Mouse (Mus musculus) C2C12 (cell line): ENCODE measurements around the gene Ost4.

Source experiments
- CEBPB ChIP-seq: IDR thresholded peaks from one replicate; pipeline ENCODE4 v1.6.1; 2011; ENCODE audit warnings: low read depth, mild to moderate bottlenecking, control low read depth, moderate library complexity
- CTCF ChIP-seq: IDR thresholded peaks from one replicate; pipeline ENCODE4 v1.5.1; 2011; ENCODE audit not compliant: control insufficient read depth, insufficient read depth, insufficient read length
- FOSL1 ChIP-seq: IDR thresholded peaks from one replicate; pipeline ENCODE4 v1.8.0; 2011; ENCODE audit warnings: mild to moderate bottlenecking, low read length; ENCODE audit not compliant: poor library complexity, insufficient read depth, severe bottlenecking
- MAX ChIP-seq: IDR thresholded peaks from one replicate; pipeline ENCODE4 v1.6.1; 2011; ENCODE audit warnings: mild to moderate bottlenecking, control low read depth
- MYOD1 ChIP-seq: IDR thresholded peaks from one replicate; pipeline ENCODE4 v1.6.1; 2011; ENCODE audit warnings: low read depth; ENCODE audit not compliant: control insufficient read depth, insufficient read length
- MYOG ChIP-seq: IDR thresholded peaks from one replicate; pipeline ENCODE4 v1.6.1; 2011; ENCODE audit not compliant: control insufficient read depth, insufficient read length; ENCODE audit errors: extremely low read depth
- USF1 ChIP-seq: IDR thresholded peaks from one replicate; pipeline ENCODE4 v1.6.1; 2011; ENCODE audit warnings: low read depth, mild to moderate bottlenecking, control low read depth, moderate library complexity

DNA sequence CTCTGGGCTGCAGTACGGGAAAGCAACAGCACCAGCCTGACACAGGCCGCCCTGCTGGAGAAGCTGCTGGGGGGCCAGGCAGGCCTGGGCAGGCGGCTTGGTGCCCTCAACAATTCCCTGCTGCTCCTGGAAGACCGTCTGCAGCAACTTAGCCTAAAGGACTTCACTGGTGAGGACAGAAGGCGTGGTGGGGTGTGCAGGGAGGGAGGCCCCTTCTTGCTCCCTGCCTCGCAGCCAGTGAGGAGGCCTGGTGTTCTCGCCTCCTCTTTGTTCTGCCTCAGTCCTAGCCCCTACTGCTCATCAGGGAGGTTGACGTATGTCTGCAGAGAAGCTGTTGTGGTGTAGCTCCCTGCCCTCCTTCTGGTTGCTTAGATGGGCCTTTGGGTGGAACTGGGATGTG, 11.1 kb upstream of the Ost4 start:
- TF ChIP-seq FOSL1, result no peak
- TF ChIP-seq CTCF, result no peak
- no peak for TF ChIP-seq MYOG
- no peak for TF ChIP-seq MYOD1
- TF ChIP-seq CEBPB, result no peak
- TF ChIP-seq MAX, result no peak
- no peak for TF ChIP-seq USF1
